Mouse (Mus musculus) neural tube, embryonic 10.5 days (tissue): ENCODE data around the gene Kalrn.

Source experiments
- DNase-seq: peaks from one replicate; pipeline ENCODE4 v3.0.0-alpha.2; 2017; ENCODE audit warnings: low spot score; ENCODE audit errors: extremely low spot score

Kalrn gene

DNA sequence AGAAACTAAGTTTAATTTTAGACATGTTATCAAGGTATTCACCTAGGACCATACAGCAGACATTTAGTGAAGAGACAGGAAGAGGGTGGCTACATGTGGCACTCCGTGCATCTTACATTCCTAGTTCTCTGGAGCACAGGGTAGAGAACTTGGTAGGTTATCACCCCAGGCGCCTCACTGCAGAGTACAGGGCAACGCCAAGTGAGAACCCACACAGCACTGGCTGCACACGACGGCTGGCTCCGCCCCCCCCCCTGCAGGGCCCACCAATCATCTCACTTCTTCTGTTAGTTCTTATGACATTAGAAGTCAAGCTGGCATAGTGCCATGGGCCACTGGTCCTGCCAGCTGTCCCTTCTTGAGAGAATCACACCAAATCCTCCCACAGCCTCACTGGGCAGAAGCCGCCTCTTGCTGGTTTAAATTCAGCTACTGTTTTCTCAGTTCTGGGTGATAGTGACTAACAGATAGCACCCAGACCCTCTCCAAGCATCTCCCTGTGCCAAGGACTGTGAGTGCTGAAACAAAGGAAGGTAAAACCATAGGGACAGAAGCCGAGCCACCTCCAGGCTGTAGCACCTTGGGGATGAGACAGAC, 133.2 kb downstream of the Kalrn start:
- DNase-seq, result no peak

DNA sequence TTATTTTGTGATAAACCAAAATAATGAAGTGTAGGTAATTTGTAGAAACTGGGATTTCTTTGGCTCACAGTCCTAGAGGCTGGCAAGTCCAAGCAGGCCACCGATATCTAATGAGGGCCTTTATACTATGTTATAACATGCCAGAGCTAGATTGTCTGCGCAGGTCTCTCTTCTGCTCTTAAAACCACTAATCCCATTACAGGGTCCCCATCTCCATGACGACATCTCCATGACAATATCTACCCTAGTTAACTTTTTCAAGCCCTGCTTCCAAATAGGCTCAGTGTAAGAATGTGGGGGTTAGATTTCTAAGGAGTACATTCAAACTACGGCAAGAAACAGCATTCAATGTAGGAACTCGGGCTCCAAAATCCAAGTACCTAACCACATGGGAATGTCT, 143.2 kb downstream of the Kalrn start:
- DNase-seq, result no peak

DNA sequence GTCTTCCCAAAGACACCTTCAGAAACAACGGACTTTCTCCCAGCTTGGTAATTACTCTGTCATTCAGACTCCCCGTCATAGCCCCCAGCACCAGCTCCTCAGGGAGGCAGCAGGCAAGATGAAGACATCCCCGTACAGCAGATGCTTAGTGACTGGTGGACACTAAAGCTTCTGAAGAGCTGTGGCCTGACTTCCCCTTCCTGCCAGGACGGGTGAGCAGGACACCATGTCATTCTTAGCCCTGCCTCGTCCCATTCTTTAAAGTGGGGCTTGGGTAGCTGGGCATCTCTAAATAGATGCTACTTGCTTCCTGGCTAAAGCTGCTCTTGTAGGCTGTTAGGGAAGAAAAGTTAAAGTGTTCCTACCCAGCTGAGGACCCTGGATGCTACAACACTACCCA, 145.7 kb downstream of the Kalrn start:
- no peak for DNase-seq

DNA sequence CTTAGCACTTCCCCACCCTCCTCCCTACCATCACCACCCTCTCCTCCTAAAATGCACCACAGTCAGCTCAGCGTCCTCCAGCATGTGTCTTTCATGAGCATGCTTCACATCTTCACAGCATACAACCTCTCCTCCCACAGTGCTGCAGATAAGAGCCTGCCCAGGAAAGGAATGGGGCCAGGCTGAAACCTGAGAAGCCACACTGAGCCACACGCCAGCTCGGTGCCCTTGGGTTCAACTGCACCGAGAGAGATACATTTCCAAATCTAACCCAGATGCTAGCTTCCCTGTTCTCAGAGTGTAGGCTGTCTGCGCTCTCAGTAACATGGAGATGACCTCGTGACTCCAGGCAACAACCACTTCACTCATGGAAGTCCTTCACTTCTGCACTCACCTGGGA, 151.9 kb downstream of the Kalrn start:
- peak; percentile 61 for DNase-seq

DNA sequence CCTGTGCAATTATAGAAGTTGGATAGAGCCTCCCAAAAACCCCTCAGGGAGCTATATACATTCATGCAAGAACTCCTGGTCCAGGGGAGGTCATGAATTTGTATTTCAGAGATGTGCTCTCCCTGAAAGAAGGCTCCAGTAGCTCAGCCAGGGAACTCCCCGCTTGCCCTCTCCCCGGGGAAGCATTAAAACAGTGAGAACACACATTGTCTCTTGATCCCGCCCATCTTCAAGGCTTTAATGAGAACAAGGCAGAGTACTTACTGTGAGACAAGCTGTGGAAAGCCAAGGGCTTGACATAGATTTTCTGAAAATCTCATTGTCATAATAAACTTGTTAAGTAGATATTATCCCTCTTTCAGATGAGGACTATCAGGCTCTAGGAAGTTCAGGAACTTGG, 155.4 kb downstream of the Kalrn start:
- DNase-seq, result no peak

DNA sequence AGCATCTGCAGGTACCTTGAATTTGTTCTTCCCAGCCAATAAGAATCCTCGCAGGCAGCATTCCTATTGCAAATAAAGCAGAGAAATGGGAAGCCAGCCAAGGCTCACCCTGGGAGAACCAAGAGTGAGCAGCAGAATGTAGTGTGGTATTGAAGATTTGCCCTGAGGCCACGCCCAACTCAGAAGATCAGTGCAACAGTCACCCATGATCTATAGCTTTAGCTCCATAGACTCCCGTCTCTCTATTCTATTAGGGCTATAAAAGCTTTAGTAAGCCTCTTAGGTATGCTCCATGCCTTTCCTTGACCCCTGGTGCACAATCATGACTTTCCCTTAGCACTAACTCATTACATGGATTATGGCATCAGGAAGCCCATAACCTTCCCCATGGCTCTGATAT, 155.9 kb downstream of the Kalrn start:
- DNase-seq, result no peak

DNA sequence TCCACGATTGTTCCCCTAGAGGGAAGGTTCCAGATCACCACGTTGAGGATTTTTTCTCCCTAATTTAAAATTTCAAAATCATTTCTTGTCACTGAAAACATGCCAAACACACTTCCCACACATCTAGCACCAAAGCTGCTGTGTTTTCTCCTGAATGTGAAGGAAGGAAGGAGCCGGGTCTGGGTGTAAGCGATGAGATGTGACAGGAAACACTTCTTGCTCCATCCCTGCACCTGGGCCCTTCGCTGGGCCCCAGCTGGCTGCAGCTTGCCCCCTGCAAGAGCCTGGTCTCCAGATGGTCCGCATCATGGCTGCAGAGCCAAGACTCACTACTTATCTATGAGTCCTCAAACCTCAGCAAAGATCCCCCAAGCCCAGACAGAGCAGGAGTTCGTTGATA, 158.8 kb downstream of the Kalrn start:
- peak; percentile 35 for DNase-seq

DNA sequence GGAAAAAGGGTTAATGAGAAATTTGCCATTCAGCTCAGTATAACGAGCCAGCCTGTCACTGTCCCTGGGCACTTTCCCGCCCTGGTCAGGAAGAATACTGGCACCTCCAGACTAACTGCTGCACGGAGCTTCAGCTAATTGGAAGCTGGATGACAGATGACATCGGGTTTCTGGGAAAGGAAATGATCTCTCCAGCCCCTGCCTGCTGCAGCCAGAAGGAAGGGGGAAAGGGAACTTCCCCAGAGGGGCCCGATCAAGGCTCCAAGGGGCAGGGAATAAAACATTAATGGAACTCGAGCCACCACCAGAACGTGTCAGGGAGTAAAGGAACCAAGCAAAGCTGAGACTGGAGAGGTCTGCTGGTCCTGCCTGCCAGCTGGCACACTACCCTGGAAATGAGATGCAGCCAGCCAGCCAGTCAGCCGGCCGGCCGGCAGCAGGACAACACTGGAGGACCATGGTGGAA, 159.4 kb downstream of the Kalrn start:
- DNase-seq, result no peak

DNA sequence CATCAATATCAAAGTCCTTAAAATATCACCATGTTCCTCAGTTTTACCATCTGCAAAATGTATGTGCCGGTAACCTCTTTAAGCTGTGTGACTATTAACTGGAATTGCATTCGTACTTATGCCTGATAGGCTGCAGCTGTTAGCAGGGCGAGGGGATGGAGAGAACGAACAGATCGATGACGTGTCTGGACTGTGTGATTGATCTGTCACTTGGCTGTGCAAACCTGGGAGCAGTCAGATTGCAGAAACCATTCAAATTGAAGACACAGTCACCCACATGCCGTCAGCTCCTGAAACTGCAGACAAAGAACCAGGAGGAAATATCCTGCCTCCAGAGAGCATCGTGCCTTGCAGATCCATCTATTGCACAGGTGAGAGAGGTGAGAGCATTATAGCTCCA, 166.3 kb downstream of the Kalrn start:
- no peak for DNase-seq

DNA sequence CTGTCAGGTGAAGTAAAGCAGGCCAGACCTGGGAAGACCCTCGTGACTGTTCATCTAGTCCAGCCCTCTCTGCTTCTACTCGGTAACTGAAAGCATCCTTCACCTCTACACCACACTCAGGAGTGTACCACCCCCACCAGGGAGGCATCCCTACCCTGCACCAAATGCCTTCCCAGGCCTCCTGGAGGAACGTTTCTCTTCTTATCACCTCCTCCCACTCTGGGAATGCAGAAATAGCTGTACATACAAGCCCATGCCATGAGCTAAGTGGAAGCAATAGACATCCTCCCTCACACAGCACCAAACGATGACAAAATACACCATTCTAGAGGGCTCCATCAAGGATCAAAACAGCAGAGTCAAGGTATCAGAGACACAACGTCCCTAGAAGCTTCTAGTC, 168.2 kb downstream of the Kalrn start:
- DNase-seq, result no peak

DNA sequence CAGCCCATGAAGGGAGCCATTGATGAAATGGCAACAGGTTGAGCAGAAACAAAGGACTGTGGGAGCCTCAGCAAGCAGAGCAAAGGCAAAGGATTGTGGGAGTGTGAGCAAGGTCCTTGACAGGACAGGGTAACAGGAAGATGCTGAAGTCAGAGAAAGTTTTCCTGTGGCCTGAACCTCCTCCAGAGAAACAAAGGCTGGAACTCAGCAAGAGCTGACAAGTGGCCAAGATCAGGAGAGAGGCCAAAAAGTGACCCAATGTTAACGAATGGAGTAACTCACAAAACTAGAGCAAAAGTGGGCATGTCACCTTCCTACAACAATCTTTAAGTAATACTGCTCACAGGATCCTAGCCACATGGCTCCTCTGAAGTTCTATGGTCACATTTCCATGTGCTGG, 172.1 kb downstream of the Kalrn start:
- DNase-seq, result no peak

DNA sequence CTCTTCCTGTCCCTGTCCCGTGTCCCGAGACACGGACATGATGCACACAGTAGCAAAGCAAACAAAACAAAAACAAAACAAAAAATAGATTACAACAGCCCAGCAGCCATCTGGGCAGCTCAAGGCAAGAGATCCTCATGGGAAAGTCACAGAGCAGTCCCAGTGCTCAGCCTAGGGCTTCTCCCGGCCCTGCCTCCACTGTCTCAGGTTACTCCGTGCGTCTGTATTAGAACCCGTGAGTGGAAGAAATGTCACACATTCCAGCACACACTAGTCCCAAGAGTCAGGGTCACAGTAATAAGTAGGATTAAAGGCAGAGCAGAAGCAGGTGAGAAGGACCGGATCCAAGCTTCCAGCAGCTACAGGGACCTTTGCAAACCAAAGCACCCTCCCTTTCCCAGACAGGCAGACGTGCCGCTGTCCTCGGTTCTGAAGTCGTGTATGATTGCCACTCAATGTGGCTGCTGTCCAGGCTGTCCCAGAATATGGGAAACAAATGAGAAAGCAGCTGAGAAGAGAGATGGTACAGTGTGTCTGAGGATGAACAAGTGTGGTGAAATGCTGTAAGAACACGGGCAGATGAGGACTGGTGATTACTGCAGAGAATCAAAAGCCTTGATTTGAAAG, 173.1 kb downstream of the Kalrn start:
- DNase-seq, result peak; percentile 60

DNA sequence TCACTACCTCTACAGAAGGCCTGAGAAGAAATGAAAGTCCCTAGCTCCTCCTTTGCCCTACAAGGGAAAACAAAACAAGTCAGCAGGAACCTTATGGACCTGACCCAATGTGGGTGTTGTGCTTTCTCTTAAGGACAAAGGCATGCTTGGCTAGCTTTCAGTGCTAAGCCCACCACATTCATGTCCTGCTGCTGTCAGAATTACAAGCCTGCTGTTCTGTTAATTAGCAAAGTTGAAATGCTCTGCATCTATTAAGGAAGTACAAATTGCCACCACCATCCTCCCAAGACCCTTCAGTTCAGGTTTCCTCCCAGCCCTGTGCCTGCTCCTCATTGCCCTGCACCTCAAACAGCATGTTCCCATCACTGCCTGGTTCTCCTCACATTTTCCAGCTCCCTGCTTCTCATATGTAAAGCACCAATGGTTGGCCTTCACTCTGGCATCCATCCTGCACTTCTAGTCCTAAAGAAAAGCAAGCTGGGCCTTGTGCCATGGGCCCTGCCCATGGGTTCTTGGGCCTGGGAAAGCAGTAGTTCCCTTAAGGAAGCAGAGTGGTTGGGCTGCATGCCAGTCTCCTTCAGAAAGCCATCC, 178.0 kb downstream of the Kalrn start:
- DNase-seq, result no peak

DNA sequence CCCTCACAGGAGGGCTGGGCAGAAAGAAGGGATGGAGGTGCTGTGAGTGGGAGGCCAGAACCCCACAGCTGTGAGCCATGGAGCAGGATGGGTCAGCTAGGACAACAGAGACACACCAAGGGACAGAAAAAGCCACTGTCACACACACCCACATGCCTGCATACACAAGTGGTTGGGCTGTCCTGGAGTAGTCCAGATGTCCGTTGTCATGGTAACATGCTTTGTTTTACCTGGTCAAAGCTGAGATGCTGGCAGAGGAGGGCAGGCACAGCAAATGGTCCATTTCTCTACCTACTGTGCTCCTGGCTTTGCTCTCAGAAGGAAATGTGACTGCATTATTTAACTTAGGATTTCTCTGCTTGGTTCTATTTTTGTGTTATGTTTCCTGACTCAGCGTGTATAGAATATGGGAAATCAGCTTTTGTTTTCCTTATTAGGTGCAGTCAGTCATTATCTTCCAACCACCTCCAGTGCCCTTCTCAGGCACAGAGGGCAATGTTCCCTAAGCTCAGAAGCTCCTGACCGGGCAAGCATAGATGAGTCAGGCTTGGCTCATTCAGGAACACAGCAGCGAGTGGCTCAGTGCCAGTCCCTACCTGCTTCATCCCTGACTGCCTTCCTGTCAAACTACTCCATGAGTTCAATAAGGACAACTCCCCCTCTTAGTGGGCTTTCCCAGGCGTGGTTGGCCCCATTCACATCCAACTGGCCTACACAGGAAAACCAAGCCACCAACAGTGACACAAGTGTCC, 183.6 kb downstream of the Kalrn start:
- DNase-seq, result no peak

DNA sequence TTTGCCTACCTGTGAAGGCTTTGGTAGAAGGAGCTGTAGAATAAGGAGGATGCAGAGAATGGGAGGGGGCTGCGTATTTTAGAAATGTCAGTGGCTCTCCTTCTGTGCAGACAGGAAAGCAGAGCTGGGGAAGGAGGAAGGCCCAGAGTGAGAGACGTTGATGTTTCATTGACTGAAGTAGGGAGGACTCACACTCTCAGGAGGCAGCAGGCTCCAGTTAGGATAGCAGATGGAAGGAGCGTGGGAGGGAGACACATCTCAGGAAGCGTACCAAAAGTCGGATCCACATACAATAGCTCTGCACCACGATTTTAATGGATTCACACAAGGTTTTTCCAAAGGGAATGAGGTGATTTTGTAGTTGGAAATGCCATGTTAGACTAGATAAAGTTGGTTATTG, 184.5 kb downstream of the Kalrn start:
- no peak for DNase-seq

DNA sequence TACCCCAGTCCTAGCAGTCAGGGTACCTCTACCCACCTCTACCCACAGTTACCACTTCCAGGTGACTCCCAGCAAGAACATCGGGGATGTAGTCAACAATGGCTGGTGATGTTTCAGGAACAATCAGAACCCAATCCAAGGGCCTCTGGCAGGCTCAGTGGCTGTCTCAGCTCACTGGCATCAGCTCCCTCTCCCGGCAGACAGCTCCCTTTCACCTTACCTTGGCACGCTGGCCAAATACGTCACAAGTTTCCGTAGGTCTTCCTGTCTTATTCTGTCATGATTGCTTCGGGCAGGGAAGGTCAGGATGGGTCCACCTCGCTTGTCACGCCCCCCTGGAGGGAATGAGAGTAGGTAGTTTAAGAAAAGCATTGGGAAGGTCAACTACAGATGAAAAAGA, 188.3 kb downstream of the Kalrn start:
- DNase-seq, result no peak

DNA sequence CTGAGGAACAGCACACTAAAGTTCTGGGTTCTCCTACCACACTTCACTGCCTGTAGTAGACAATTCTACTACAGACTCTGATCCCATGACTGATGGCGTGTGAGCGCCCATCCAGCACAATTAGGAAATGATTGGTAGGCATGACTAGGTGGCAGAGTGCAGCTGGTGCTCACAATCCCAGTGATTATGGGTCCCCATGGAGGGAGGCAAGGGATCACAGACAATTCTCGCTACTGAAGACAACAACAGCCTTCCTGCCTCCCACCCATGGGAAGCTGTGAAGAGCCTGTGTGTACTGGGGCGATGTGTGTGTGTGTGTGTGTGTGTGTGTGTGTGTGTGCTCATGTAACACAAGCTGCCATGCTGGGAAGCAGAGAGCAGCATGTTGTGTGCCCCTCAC, 190.3 kb downstream of the Kalrn start:
- no peak for DNase-seq

DNA sequence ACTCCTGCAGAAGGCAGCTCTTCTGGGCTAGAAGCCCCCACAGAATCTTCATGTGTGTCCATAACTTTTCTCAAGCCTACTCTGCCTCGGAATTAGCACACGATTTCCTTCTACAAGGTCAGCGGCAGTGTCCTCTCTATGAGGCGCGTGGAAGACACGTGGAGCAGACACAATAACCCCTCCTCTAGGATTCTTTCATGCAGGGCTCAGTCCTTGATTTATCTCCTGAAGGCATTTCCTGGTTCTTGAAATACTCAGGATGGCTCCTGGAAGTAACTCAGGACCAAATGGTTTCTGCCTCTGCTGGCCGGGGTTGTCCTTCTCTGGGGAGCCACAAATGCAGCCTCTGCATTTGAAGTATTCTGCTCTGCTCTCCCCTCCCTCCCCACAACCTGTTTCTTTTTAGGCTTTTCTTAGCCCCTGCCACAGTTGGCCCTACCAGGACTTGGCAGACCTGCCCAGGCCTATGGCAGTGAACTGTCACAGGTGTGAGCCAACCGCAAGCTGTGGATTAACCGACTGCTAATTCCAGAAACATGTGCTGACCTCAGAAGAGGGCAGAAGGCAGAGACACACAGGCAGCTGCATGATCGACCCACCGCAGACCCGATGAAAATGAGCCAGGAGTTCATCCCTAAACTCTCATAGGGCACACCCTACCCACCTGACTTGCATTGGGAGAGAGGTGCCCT, 197.0 kb downstream of the Kalrn start:
- DNase-seq, result no peak

DNA sequence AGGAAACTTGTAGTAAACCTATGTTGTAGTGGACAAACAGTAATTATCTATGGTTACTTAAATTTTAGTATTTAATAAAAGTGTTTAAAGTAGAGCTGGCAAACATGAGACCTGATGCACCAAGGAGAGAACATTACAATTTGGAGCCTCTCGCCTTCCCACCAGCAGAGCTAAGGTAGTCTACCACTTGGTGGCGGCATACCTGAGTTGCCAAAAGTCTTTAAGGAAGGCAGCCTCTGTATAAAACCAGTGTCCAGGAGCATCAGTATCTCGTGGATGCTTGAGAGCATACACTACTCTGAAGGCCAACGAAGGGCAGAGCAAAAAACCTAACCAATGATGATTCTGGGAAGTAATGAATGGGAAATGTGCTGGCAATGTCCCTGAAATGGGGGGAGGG, 199.8 kb downstream of the Kalrn start:
- DNase-seq, result no peak

DNA sequence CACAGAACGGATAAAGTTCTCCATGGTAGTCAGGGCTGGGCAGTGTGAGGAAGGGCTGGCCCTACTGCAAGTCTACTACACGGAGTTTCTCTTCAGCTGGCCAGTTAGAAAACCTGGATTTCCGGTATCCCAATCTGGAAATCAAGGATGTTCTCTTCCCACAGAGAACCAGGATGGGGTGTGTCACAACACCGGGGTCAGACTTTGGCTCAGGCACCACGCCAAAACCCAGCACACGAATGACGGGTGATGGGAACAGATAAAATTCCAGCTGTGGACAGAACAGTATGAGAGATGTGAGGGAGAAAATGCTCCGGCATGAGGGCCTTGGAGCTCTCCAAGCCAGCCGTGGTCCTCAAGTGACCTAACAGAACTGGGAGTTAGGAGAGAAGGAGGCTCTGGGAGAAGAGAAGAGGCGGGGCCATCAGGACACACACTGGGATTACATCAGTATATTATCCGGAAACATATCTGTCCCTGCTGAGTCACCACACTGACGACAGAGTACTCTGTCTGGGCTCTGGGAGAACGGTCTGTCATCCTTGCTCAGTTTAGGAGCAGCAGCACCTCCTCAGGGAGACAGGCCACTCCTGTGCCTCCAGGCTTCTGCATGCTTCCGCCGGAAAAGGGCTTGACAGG, 201.1 kb downstream of the Kalrn start:
- DNase-seq, result no peak

DNA sequence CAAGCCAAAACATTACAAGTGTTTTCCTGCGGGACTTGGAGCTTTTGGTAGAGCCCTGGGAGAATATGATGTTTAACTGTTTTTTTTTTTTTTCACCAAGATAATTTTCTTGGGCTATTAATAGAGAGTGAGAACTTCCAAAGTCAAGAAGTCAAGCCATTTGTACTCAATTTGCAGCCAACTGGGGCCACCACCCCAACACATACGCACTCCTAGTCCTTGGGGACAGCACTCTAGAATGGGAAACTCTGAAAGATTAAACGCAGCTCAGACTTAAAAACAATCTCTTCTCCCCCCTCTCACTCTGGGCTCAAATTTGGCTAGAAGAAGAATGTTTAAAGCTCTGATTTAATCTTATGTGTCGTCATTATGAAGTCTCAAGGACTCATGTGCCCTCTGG, 214.1 kb downstream of the Kalrn start:
- DNase-seq, result no peak
